Mouse (Mus musculus) heart, postnatal 25 days (tissue): ENCODE results near the gene Cnnm3. TPM values are rescaled to one million over a fixed set of nuclear protein-coding genes. Genes with fewer than 3 reads are reported as not detected.

Experiments used
- DNase-seq: peaks from one replicate; pipeline ENCODE4 v3.0.0; 2022; ENCODE audit warnings: low spot score
- intact Hi-C: fragments of 180-260 bp; cut with DNase I; formaldehyde crosslinking; loops from one replicate; pipeline ENCODE4 v1.15.1; 2025
- microRNA-seq: library from miRNA; unstranded; fragments of <30 nt; microRNA quantifications from one replicate; pipeline ENCODE4 v1.2.0, GENCODE M21; 2022
- total RNA-seq, 2 experiments: library from RNA; stranded (reverse); gene quantifications; 2 replicates each; pipeline ENCODE4 v1.2.3; 2021

The Cnnm3 gene
- total RNA-seq, 2 experiments from 2014 or later: 14.7 to 15.7 TPM

- DNase-seq: no peak
- intact Hi-C loops: no loop called here
Measured at GRCm38 (mm10) chr1:36570320-36570719, 58.7 kb downstream of the Cnnm3 start.

- DNase-seq: no peak
- intact Hi-C loops: no loop called here
Measured at GRCm38 (mm10) chr1:36571627-36572026, 60.0 kb downstream of the Cnnm3 start.

- DNase-seq: no peak
- intact Hi-C loops: no loop called here
Measured at GRCm38 (mm10) chr1:36572140-36572700, 60.6 kb downstream of the Cnnm3 start.

- no peak for DNase-seq
- intact Hi-C loops: no loop called here
Measured at GRCm38 (mm10) chr1:36572709-36573108, 61.0 kb downstream of the Cnnm3 start.

GRCm38 (mm10) chr1:36573524-36573923, 61.9 kb downstream of the Cnnm3 start:
- DNase-seq: no peak
- intact Hi-C loops: no loop called here

GRCm38 (mm10) chr1:36574196-36574955, 62.7 kb downstream of the Cnnm3 start:
- DNase-seq: no peak

GRCm38 (mm10) chr1:36575347-36575746, 63.7 kb downstream of the Cnnm3 start:
- no peak for DNase-seq
- intact Hi-C loops: no loop called here

More at GRCm38 (mm10) chr1:36574196-36574955, 62.7 kb downstream of the Cnnm3 start:
- intact Hi-C loops: no loop called here

GRCm38 (mm10) chr1:36576991-36577675, 65.5 kb downstream of the Cnnm3 start:
- no peak for DNase-seq
- intact Hi-C loops: no loop called here

Small RNAs within 50 kb of the gene (microRNA-seq; reads per million reads assigned to microRNA genes)
- gene Gm47280: not detected

Other genes starting within 250 kb of the Cnnm3 start
- 1 to 10 TPM; 3.1 to 3.4 TPM for gene Neurl3, start 237.2 kb upstream of the Cnnm3 start, total RNA-seq
- gene Arid5a, start 204.1 kb upstream of the Cnnm3 start, total RNA-seq: 10 to 100 TPM in 1 of 2 experiments, 1 to 10 TPM in 1; 7.0 to 11.1 TPM
- 10 to 100 TPM; 53.2 to 60.7 TPM for gene Kansl3, start 142.7 kb upstream of the Cnnm3 start, total RNA-seq
- not detected for gene Fer1l5, start 139.6 kb upstream of the Cnnm3 start, total RNA-seq
- gene Lman2l, start 66.6 kb upstream of the Cnnm3 start, total RNA-seq: 10 to 100 TPM; 22.8 to 27.2 TPM
- gene Cnnm4, start 40.2 kb upstream of the Cnnm3 start, total RNA-seq: 1 to 10 TPM; 4.1 to 4.3 TPM
- 100 to 1,000 TPM; 215 to 337 TPM for gene Ankrd23, start 25.0 kb downstream of the Cnnm3 start, total RNA-seq
- 100 to 1,000 TPM; 112 to 186 TPM for gene Gm42417, start 27.6 kb downstream of the Cnnm3 start, total RNA-seq
- gene Ankrd39, start 35.6 kb downstream of the Cnnm3 start, total RNA-seq: 1 to 10 TPM; 5.6 to 8.1 TPM
- 10 to 100 TPM; 14.8 to 15.7 TPM for gene Sema4c, start 46.5 kb downstream of the Cnnm3 start, total RNA-seq
- gene Fam178b, start 171.3 kb downstream of the Cnnm3 start, total RNA-seq: under 1 TPM in 1 of 2 experiments, not detected in 1; 0.83 TPM
- gene Cox5b, start 179.6 kb downstream of the Cnnm3 start, total RNA-seq: 1,000 to 10,000 TPM; 2,198 to 2,230 TPM
- not detected for gene 4933424G06Rik, start 198.3 kb downstream of the Cnnm3 start, total RNA-seq
- gene Actr1b, start 202.6 kb downstream of the Cnnm3 start, total RNA-seq: 100 to 1,000 TPM; 104 to 107 TPM
- under 1 TPM; 0.18 to 0.53 TPM for gene Zap70, start 249.9 kb downstream of the Cnnm3 start, total RNA-seq